In the genomic region with DNA sequence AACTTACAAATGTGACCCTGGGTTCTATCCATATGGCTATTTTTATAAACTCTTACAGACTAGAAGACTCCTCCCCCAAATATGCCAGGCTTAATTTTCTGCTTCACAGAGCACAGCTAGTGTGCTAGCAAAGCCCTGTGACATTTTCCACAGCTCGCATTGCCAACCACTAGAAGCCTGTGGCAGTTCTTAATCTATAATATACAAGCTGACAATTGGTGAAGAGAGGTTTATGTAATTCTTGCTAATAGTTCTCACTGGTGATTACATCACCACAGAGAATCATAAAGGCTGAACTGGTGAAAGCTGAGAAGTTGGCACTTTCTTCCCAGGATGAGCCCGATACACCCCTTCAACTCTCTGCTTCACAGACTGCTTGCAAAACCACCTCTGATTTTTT, we compare ENCODE assay signal across 14 mouse cellular contexts.
DNase-seq lines count a peak whose midpoint lies in the region; ATAC-seq lines count a peak whose summit lies in the region.
"Had no signal": no experiment of that assay in that cellular context is flagged by ENCODE, and none has a peak within 500 bp of the region (broad histone marks: within the 10 kb centered on the region; RNA-seq: fewer than 3 reads in every experiment).

No protein-coding gene starts in this region.

- no peaks in the 10 kb centered on the region for H3K9me3 ChIP-seq in embryonic facial prominence, embryonic 11.5 days (replicated peaks; ENCODE audit: control insufficient read depth, low read length)
- H3K9me3 ChIP-seq in embryonic facial prominence, embryonic 10.5 days, result no peaks in the 10 kb centered on the region
- H3K9me3 ChIP-seq in midbrain, embryonic 13.5 days, result no peaks in the 10 kb centered on the region
- no peaks in the 10 kb centered on the region for H3K9me3 ChIP-seq in midbrain, embryonic 11.5 days (ENCODE audit: control insufficient read depth, low read length)
- H3K9me3 ChIP-seq in forebrain, embryonic 15.5 days, result no peaks in the 10 kb centered on the region

- H3K27me3 ChIP-seq in embryonic facial prominence, embryonic 11.5 days (ENCODE audit: control insufficient read depth, insufficient read depth, low read length), result no peaks in the 10 kb centered on the region
- no peaks in the 10 kb centered on the region for H3K27me3 ChIP-seq in embryonic facial prominence, embryonic 10.5 days (replicated peaks; ENCODE audit: low read depth, poor library complexity, severe bottlenecking)
- H3K27me3 ChIP-seq in midbrain, embryonic 13.5 days, result no peaks in the 10 kb centered on the region
- H3K27me3 ChIP-seq in midbrain, embryonic 11.5 days (ENCODE audit: control insufficient read depth, insufficient read depth, low read length), result no peaks in the 10 kb centered on the region
- H3K27me3 ChIP-seq in forebrain, embryonic 15.5 days, result no peaks in the 10 kb centered on the region

- no peaks in the 10 kb centered on the region for H3K4me1 ChIP-seq in embryonic facial prominence, embryonic 11.5 days (ENCODE audit: control insufficient read depth, insufficient read depth, low read length)
- H3K4me1 ChIP-seq in embryonic facial prominence, embryonic 10.5 days, result no peaks in the 10 kb centered on the region
- 0 out of 2 replicates have a peak, but pooled peaks cover 4% of the 10 kb centered on the region for H3K4me1 ChIP-seq in midbrain, embryonic 13.5 days (replicated peaks)
- H3K4me1 ChIP-seq in midbrain, embryonic 11.5 days (ENCODE audit: control insufficient read depth, insufficient read depth, low read length), result no peaks in the 10 kb centered on the region
- H3K4me1 ChIP-seq in forebrain, embryonic 15.5 days, result no peaks in the 10 kb centered on the region

- peak; percentile 0 for DNase-seq in embryonic facial prominence, embryonic 11.5 days (ENCODE audit: low spot score)
- DNase-seq in embryonic facial prominence, embryonic 10.5 days (ENCODE audit: low spot score), result no peak
- no peak for DNase-seq in midbrain, embryonic 11.5 days (ENCODE audit: low spot score, missing footprints)
- DNase-seq in retina, postnatal 1 day, result peak; percentile 87
- DNase-seq in right cerebral cortex, adult 2 months (ENCODE audit: low spot score in 2 of 2), result no peak
- no peak for DNase-seq in gastrocnemius, adult 18-20 months (ENCODE audit: low spot score)
- DNase-seq: adrenal gland, adult 2 months; gastrocnemius, adult 2 months; heart, adult 2 months; heart, postnatal 4 days; kidney, adult 8-10 months; right cerebral cortex, postnatal 25 days had no signal

- H3K36me3 ChIP-seq in embryonic facial prominence, embryonic 11.5 days (replicated peaks; ENCODE audit: control insufficient read depth, insufficient read depth, low read depth, low read length), result no peaks in the 10 kb centered on the region
- H3K36me3 ChIP-seq in embryonic facial prominence, embryonic 10.5 days (replicated peaks), result no peaks in the 10 kb centered on the region
- H3K36me3 ChIP-seq in midbrain, embryonic 13.5 days, result no peaks in the 10 kb centered on the region
- H3K36me3 ChIP-seq in midbrain, embryonic 11.5 days (ENCODE audit: control insufficient read depth, insufficient read depth, low read length), result no peaks in the 10 kb centered on the region
- no peaks in the 10 kb centered on the region for H3K36me3 ChIP-seq in forebrain, embryonic 15.5 days

- 59% methylated on average over 2 of the region's 2 CpGs for WGBS in embryonic facial prominence, embryonic 11.5 days
- 77% methylated on average over 2 of the region's 2 CpGs for WGBS in embryonic facial prominence, embryonic 10.5 days
- 51% methylated on average over 2 of the region's 2 CpGs for WGBS in midbrain, embryonic 13.5 days
- 58% methylated on average over 2 of the region's 2 CpGs for WGBS in midbrain, embryonic 11.5 days
- 38% methylated on average over 2 of the region's 2 CpGs for WGBS in forebrain, embryonic 15.5 days

- no peak overlapping the region for H3K9ac ChIP-seq in embryonic facial prominence, embryonic 11.5 days (replicated peaks; ENCODE audit: low read length)
- no peak overlapping the region for H3K9ac ChIP-seq in midbrain, embryonic 13.5 days (replicated peaks)
- H3K9ac ChIP-seq in midbrain, embryonic 11.5 days (ENCODE audit: low read length), result no peak overlapping the region
- H3K9ac ChIP-seq in forebrain, embryonic 15.5 days (replicated peaks), result no peak overlapping the region

- no peak overlapping the region for H3K4me3 ChIP-seq in embryonic facial prominence, embryonic 11.5 days (ENCODE audit: low read depth, low read length)
- H3K4me3 ChIP-seq in embryonic facial prominence, embryonic 10.5 days, result no peak overlapping the region
- H3K4me3 ChIP-seq in midbrain, embryonic 13.5 days (replicated peaks), result no peak overlapping the region
- no peak overlapping the region for H3K4me3 ChIP-seq in midbrain, embryonic 11.5 days (ENCODE audit: low read depth, low read length)
- no peak overlapping the region for H3K4me3 ChIP-seq in forebrain, embryonic 15.5 days
- H3K4me3 ChIP-seq: gastrocnemius, adult 2 months; heart, adult 2 months had no signal

- no peak overlapping the region for H3K4me2 ChIP-seq in embryonic facial prominence, embryonic 11.5 days (ENCODE audit: low read depth, low read length)
- H3K4me2 ChIP-seq in midbrain, embryonic 13.5 days (replicated peaks), result no peak overlapping the region
- H3K4me2 ChIP-seq in midbrain, embryonic 11.5 days, result no peak overlapping the region
- H3K4me2 ChIP-seq in forebrain, embryonic 15.5 days (replicated peaks), result no peak overlapping the region

- H3K27ac ChIP-seq in embryonic facial prominence, embryonic 11.5 days (replicated peaks; ENCODE audit: low read depth, low read length), result no peak overlapping the region
- H3K27ac ChIP-seq in embryonic facial prominence, embryonic 10.5 days (replicated peaks), result no peak overlapping the region
- no peak overlapping the region for H3K27ac ChIP-seq in midbrain, embryonic 13.5 days
- no peak overlapping the region for H3K27ac ChIP-seq in midbrain, embryonic 11.5 days (ENCODE audit: low read depth, low read length)
- H3K27ac ChIP-seq in forebrain, embryonic 15.5 days (replicated peaks), result no peak overlapping the region
- H3K27ac ChIP-seq: gastrocnemius, adult 2 months; heart, adult 2 months had no signal

- ATAC-seq in embryonic facial prominence, embryonic 11.5 days (replicated peaks; ENCODE audit: insufficient number of reproducible peaks, low FRiP score, low TSS enrichment, low read depth), result no peak
- ATAC-seq in midbrain, embryonic 13.5 days, result 0 out of 2 replicates have a peak, but pooled peaks have one; percentile 48
- no peak for ATAC-seq in midbrain, embryonic 11.5 days (ENCODE audit: low FRiP score)
- ATAC-seq in forebrain, embryonic 15.5 days (replicated peaks), result peak; percentile 74

Comparison
In these comparisons a context has a peak if more than half of its experiments do, and no peak if none do; other contexts are left out.
1. ATAC-seq: peak in midbrain, embryonic 13.5 days (single experiment) and forebrain, embryonic 15.5 days (single experiment); none in embryonic facial prominence, embryonic 11.5 days (single experiment) and midbrain, embryonic 11.5 days (single experiment).
2. DNase-seq: peak in embryonic facial prominence, embryonic 11.5 days (single experiment) and retina, postnatal 1 day (single experiment); none in embryonic facial prominence, embryonic 10.5 days (single experiment), midbrain, embryonic 11.5 days (single experiment), right cerebral cortex, adult 2 months (0 of 2) and gastrocnemius, adult 18-20 months (single experiment).